Mouse (Mus musculus): ENCODE measurements at regions not wholly inside any gene's neighbourhood (a gene's known extent, or its start where the extent isn't known, plus 50 kb on each side); places are given as distances from the start of the nearest gene placed in this dataset.

DNA sequence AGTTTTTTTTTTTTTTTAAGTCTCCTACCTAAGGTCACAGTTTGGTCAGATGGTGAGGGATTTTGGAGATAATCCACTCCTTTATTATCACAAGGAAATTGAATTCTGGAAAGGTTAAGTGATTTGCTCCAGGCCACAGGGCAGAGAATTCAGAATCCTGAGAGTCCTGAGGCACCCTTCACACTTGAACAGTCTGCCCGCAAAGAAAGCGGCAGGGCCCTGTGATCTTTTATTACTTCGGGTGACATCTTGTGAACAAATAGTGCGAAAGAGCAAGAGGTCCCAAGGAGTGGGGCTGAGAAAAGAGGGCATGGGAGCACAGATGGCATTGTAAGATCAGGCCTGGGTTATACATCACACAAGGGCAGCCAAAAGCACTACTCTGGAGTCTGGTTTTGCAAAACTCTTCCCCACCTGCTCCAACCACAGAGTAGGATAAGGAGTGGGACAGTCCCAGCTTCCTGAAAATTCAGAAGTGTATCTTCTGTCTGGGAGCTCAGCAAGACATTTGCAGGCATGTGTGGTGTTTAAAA is 150.5 kb upstream of the Wdr11 start:
- Histone ChIP-seq H3K4me1 (no peaks in the 10 kb centered on the region), H3K27ac (replicated peaks) (no peak overlapping the region), H3K4me2 (replicated peaks) (no peak overlapping the region), H3K36me3 (no peaks in the 10 kb centered on the region), H3K9me3 (no peaks in the 10 kb centered on the region), H3K4me3 (no peak overlapping the region), H3K27me3 (no peaks in the 10 kb centered on the region), H3K9ac (replicated peaks) (no peak overlapping the region)
- 70% methylated on average over 4 of the region's 4 CpGs for WGBS
- ATAC-seq (replicated peaks), result no peak

DNA sequence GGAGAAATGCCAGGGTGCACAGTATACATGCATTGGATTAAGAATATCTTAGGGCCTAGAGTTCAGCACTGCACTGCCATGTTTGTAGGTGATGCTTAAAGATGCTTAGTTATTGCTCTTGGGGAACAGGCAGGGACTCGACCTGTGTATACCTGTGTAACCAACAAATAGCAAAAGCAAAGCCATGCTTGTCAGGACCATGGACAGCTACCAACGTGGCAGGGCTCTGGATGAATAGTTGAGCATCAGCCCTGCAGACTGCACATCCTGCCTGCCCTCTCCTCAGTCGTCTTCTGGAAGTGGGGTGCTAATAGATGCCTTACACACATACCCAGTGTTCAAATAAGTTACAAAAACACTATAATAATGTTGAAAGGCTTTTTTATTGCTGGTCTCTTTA is 122.2 kb upstream of the Wdr11 start:
- no peak overlapping the region for H3K4me2 ChIP-seq (replicated peaks)
- no peaks in the 10 kb centered on the region for H3K27me3 ChIP-seq
- no peak overlapping the region for H3K4me3 ChIP-seq
- 13% methylated on average over 3 of the region's 3 CpGs for WGBS
- no peak for ATAC-seq (replicated peaks)
- H3K27ac ChIP-seq (replicated peaks), result no peak overlapping the region
- no peaks in the 10 kb centered on the region for H3K9me3 ChIP-seq
- H3K36me3 ChIP-seq, result no peaks in the 10 kb centered on the region
- H3K4me1 ChIP-seq, result no peaks in the 10 kb centered on the region
- H3K9ac ChIP-seq (replicated peaks), result no peak overlapping the region

DNA sequence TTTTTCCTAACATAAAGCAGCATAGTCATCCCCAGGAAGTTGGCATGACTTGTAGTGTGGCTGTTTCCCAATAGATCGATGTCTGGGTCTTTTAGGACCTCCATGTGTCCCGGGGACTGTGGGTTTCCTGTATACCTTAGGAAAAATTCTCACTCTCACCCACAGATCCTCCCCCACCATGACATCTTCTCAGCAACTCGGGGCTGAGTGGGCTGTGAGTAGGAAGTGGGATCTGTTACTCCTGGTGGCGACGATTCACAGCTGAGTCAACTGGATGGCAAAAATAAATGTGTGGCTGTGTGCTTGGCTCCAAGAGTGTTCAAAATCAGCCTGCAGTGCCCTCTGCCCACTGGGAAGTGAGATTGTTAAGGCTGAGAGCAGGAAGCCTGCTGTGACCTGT is 107.9 kb upstream of the Wdr11 start:
- ATAC-seq (replicated peaks), result no peak
- Histone ChIP-seq H3K4me3 (no peak overlapping the region), H3K36me3 (no peaks in the 10 kb centered on the region), H3K9me3 (no peaks in the 10 kb centered on the region), H3K4me2 (replicated peaks) (no peak overlapping the region), H3K27me3 (no peaks in the 10 kb centered on the region), H3K27ac (replicated peaks) (no peak overlapping the region), H3K9ac (replicated peaks) (no peak overlapping the region), H3K4me1 (no peaks in the 10 kb centered on the region)
- WGBS, result 90% methylated on average over 5 of the region's 5 CpGs

DNA sequence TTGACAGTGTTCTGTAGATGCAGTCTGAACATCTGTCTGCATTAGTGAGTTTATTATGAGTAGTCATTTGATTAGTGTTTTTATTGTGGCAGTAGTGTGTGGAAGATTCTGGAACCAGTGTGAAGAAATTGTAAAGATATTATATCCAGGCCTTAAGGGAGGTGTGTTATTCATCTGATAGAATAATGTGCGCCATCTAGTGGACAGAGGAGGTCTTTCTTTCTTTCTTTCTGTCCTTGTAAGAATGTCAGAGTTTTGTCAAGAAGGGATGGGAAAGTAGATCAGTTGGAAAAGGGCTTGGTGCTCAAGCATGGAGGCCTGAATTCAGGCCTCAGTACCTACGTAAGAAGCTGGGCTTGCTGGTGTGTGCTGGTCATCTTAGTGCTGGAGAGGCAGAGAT is 84.8 kb upstream of the Wdr11 start:
- Histone ChIP-seq H3K9me3 (no peaks in the 10 kb centered on the region), H3K9ac (replicated peaks) (no peak overlapping the region), H3K4me1 (no peaks in the 10 kb centered on the region), H3K27ac (replicated peaks) (no peak overlapping the region), H3K27me3 (no peaks in the 10 kb centered on the region), H3K36me3 (no peaks in the 10 kb centered on the region), H3K4me3 (no peak overlapping the region), H3K4me2 (replicated peaks) (no peak overlapping the region)
- no peak for ATAC-seq (replicated peaks)
- 17% methylated on average over 2 of the region's 2 CpGs for WGBS

DNA sequence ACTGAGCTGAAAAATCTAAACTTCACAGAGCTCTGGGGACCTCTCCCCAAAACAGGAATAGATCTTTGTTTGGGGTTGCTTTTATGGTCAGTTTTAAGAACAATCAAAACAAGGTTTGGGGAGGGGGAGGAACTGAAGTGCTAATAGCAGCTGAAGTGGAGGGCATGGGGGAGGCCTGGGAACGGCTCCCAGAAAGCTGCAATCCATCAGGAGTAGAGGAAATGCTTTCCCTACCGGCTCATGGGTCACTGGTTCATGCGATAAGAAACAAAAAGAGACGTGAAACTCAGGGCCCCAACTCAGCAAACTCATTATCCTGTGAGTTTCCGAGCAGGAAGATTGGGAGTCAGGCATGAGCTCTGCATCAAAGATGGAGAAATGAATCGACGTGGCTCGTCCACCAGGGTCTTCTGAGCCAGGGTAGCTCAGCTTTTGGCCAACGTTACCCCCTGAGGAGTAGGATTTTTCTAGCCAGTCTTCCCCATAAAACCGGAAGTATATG is 82.0 kb upstream of the Wdr11 start:
- no peaks in the 10 kb centered on the region for H3K27me3 ChIP-seq
- no peaks in the 10 kb centered on the region for H3K36me3 ChIP-seq
- no peak overlapping the region for H3K9ac ChIP-seq (replicated peaks)
- ATAC-seq (replicated peaks), result no peak
- H3K9me3 ChIP-seq, result no peaks in the 10 kb centered on the region
- no peaks in the 10 kb centered on the region for H3K4me1 ChIP-seq
- WGBS, result 59% methylated on average over 10 of the region's 10 CpGs
- H3K27ac ChIP-seq (replicated peaks), result no peak overlapping the region
- no peak overlapping the region for H3K4me3 ChIP-seq
- no peak overlapping the region for H3K4me2 ChIP-seq (replicated peaks)

DNA sequence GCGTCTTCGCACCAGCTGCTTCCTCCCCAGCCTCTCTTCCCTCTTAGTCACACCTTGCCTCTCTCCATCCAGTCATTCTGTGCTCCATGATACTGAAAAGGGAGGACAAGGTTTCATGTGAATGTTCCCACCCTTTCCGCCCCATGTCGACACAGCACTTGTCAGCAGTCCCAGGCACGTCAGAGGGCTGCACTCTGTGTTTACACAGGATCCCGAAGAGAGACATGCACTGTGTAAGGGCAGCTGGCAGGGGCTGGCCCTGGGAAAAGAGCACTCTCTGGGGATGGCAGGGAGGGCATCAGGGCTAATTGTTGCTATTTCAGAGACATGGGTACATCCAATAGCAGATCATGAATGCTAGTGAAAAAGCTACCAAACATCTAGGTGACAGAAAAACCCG is 77.0 kb upstream of the Wdr11 start:
- no peak overlapping the region for H3K4me2 ChIP-seq (replicated peaks)
- no peaks in the 10 kb centered on the region for H3K27me3 ChIP-seq
- no peak for ATAC-seq (replicated peaks)
- WGBS, result 76% methylated on average over 7 of the region's 7 CpGs
- no peaks in the 10 kb centered on the region for H3K36me3 ChIP-seq
- no peaks in the 10 kb centered on the region for H3K4me1 ChIP-seq
- H3K27ac ChIP-seq (replicated peaks), result no peak overlapping the region
- H3K4me3 ChIP-seq, result no peak overlapping the region
- H3K9ac ChIP-seq (replicated peaks), result no peak overlapping the region
- no peaks in the 10 kb centered on the region for H3K9me3 ChIP-seq

DNA sequence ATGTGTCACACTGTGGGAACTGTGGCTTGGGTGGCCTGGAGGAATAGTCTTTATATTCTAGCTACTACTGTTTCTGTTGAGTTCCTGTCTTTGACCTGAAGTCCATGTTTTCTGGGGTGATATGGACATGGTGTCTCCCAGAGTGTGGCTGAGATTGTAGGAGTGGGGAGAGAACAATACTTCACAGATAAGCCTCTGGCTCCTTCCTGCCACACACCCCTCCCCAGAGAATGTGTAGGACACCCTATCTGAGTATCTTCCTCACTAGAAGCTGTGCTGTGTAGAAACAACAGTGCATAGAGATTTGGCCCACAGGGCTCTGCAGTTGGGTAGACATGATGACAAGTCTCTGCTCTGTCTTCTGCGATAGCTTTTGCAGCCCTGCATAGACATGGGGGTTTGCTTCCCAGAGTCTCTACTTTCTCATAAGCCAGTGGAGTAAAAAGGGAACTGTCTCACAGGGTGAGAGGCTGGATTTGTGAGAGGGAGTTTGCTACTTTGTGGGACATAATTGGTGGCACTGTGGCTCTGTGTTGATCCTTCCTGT is 67.2 kb upstream of the Wdr11 start:
- Histone ChIP-seq H3K4me2 (replicated peaks) (no peak overlapping the region), H3K9ac (replicated peaks) (no peak overlapping the region), H3K4me1 (no peaks in the 10 kb centered on the region), H3K27me3 (no peaks in the 10 kb centered on the region), H3K9me3 (no peaks in the 10 kb centered on the region), H3K27ac (replicated peaks) (no peak overlapping the region), H3K36me3 (no peaks in the 10 kb centered on the region), H3K4me3 (no peak overlapping the region)
- ATAC-seq (replicated peaks), result no peak
- WGBS, result 97% methylated on average over 1 of the region's 1 CpGs

DNA sequence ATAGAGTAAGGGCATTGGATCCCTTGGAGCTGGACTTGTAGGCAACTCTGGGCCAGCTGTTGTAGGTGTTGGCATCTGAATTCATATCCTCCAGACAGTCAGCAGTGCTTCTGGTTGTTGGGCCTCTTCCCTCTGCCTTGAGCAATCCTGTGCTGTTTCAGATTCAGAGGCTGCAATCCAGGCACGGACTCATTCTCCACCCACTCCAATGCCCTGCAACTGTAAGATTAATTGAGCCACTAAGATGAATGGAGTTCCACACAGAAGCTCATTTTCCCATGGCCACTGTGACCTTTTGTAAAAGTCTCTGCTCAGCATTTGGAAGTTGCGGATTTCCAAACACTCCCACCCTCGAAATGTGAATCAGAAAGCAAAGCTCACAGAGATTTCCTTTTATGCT is 65.7 kb upstream of the Wdr11 start:
- 38% methylated on average over 3 of the region's 3 CpGs for whole genome bisulfite sequencing
- no peak overlapping the region for H3K9ac ChIP-seq (replicated peaks)
- no peak overlapping the region for H3K4me2 ChIP-seq (replicated peaks)
- no peak overlapping the region for H3K27ac ChIP-seq (replicated peaks)
- no peaks in the 10 kb centered on the region for H3K27me3 ChIP-seq
- H3K4me1 ChIP-seq, result no peaks in the 10 kb centered on the region
- H3K4me3 ChIP-seq, result no peak overlapping the region
- no peaks in the 10 kb centered on the region for H3K36me3 ChIP-seq
- ATAC-seq (replicated peaks), result no peak
- H3K9me3 ChIP-seq, result no peaks in the 10 kb centered on the region

DNA sequence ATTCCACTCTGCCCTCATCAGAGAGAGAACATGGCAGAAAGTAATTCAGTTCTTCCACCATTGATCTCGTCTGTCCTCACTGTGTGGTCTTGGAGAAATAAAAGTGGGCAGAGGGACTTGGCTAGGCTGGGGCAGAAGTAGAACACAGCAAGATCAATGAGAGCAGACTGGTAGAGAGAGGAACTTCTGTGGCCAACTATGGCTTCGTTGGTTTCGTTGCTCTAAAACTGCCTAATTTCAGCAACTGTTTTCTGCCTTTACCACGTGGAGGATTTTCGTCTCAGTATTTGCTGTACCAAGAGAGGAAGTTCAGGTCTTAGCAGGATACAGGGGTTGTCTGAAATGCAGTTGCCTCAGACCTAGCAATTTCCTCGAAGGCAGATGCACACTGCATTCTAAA is 63.4 kb upstream of the Wdr11 start:
- Histone ChIP-seq H3K9ac (replicated peaks) (no peak overlapping the region), H3K4me3 (no peak overlapping the region), H3K36me3 (no peaks in the 10 kb centered on the region), H3K4me1 (no peaks in the 10 kb centered on the region), H3K27ac (replicated peaks) (no peak overlapping the region), H3K9me3 (no peaks in the 10 kb centered on the region), H3K4me2 (replicated peaks) (no peak overlapping the region), H3K27me3 (no peaks in the 10 kb centered on the region)
- 74% methylated on average over 6 of the region's 6 CpGs for WGBS
- no peak for ATAC-seq (replicated peaks)

DNA sequence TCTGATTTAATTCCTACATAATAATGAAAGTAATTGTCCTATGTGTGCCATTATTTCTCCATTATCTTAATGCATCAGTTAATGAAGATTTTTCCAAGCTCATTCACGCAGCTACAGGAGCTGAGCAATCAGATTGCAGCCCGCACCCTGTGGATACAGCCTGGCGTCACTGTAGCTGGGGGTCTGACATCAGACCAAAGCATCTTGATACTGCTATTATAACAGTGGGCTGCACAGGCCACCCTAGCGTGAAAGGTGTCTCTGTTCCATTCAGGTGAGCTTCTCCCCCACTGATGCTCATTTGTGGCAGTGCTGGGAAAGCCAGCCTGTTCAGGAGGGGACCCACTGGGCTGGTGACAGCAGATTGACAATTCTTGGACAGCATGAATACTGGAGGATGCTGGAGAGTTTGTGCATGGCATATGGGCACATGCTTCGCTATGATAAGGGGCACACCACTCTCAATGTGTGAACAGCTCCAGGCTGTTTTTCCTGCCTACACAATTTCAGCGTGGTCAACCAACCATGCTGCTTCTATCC is 58.2 kb upstream of the Wdr11 start:
- Histone ChIP-seq H3K27ac (replicated peaks) (no peak overlapping the region), H3K4me3 (no peak overlapping the region), H3K9me3 (no peaks in the 10 kb centered on the region), H3K9ac (replicated peaks) (no peak overlapping the region), H3K4me2 (replicated peaks) (no peak overlapping the region), H3K4me1 (no peaks in the 10 kb centered on the region), H3K27me3 (no peaks in the 10 kb centered on the region), H3K36me3 (no peaks in the 10 kb centered on the region)
- ATAC-seq (replicated peaks), result peak; percentile 29; the same call in 1 of the 2 replicates
- WGBS, result 51% methylated on average over 6 of the region's 6 CpGs

Measured in forebrain, embryonic 15.5 days (tissue).